Mouse (Mus musculus) G1E (cell line): Measurements from ENCODE around the gene Btbd9.

Source experiments
- CTCF ChIP-seq: IDR thresholded peaks from 2 replicates; pipeline ENCODE4 v1.5.1; 2012; ENCODE audit warnings: low read depth, low read length, inconsistent platforms, mixed read lengths
- GATA1 ChIP-seq: IDR thresholded peaks from 2 replicates; pipeline ENCODE4 v1.6.1; 2012; ENCODE audit warnings: borderline replicate concordance, low read length, inconsistent platforms, mixed read lengths

GRCm38 (mm10) chr17:30336280-30336679, 240.0 kb downstream of the Btbd9 start:
- no peak for TF ChIP-seq CTCF
- TF ChIP-seq GATA1: no peak
